Mouse (Mus musculus): ENCODE measurements around the gene Zfp850. TPM values are rescaled to one million over a fixed set of nuclear protein-coding genes. Genes with fewer than 3 reads are reported as not detected.
A peak's percentile ranks its signal among the peaks of the same experiment; 100 is the strongest.

Zfp850 gene
- polyA plus RNA-seq (2016; fragmentation: Nextera tagmentation; extraction: Ambion mirVana): 5.2 and 6.6 TPM in 2 replicates

- Histone ChIP-seq H3K9ac (peak within 1 kb of the TSS; percentile 67), H3K27ac (0 out of 2 replicates have a peak within 1 kb of the TSS, but pooled peaks have one; percentile 12), H3K36me3 (peaks cover 18% of the 10 kb centered on the region; the same call in 1 of the 2 replicates), H3K4me1 (peaks cover 6% of the 10 kb centered on the region; the same call in 1 of the 2 replicates), H3K9me3 (no peaks in the 10 kb centered on the region), H3K4me3 (peak within 1 kb of the TSS; percentile 59), H3K4me2 (replicated peaks) (peak within 1 kb of the TSS; percentile 67), H3K27me3 (no peaks in the 10 kb centered on the region)
- ATAC-seq (ENCODE audit: insufficient number of reproducible peaks, insufficient read depth, low FRiP score, low TSS enrichment): peak; percentile 95
- under 1% methylated on average over 47 of the region's 47 CpGs for WGBS
Observed at GRCm38 (mm10) chr7:28013549-28014444, at the start of gene Zfp850. Gene Zfp850 (minus strand): TSS chr7:28014115.

- ATAC-seq (ENCODE audit: insufficient number of reproducible peaks, insufficient read depth, low FRiP score, low TSS enrichment): no peak
- no peaks in the 10 kb centered on the region for H3K36me3 ChIP-seq
- no peaks in the 10 kb centered on the region for H3K27me3 ChIP-seq
- H3K4me1 ChIP-seq: no peaks in the 10 kb centered on the region
- H3K9ac ChIP-seq: no peak overlapping the region
- no peak overlapping the region for H3K27ac ChIP-seq
- no peak overlapping the region for H3K4me3 ChIP-seq
- no peak overlapping the region for H3K4me2 ChIP-seq (replicated peaks)
- 0 out of 2 replicates have a peak, but pooled peaks cover 3% of the 10 kb centered on the region for H3K9me3 ChIP-seq
- WGBS: 93% methylated on average over 1 of the region's 1 CpGs
Observed at GRCm38 (mm10) chr7:28059972-28060371, 46.1 kb upstream of the Zfp850 start.

DNA sequence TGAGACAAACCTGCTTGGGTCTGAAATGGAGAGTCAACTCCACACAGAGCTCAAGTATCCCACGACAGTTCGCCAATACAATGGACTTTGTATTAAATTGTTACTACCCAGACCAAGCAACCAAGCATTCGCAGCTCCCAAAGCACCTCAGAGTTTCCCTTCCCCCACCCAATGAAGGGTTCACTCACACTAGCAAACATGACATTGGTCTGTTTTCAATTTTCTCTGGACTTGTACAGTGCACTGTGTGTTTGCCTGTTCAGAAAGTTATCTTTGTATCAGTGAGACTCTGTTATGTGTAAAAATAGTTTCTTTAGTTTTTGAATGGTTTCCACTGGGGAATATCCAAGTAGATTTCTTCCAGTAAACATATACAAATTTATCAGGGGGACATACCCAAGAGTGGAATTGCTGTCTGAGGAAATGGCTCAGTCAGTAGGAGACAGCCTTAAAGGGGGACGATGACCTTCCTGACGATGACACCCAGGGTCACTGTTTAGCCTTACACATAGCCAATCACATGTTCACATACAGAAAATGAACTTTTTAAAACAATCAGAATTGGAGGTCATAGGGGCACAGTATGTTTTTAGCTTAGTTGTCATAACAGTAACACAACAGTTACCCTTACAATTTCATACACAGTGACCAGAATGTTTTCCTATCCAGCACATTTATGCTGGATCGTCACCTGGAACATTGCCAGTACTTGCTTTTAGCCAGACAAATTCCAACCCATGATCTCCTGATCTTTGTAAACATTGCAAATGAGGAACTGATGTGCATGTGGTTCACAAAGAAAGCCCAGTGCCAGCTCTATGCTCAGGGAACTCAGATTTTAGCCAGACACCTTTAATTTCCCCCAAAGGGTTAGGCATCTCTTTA is 39.4 kb upstream of the Zfp850 start:
- Histone ChIP-seq H3K27me3 (no peaks in the 10 kb centered on the region), H3K27ac (peak overlapping the region; percentile 9; the same call in 1 of the 2 replicates), H3K36me3 (peaks cover 4% of the 10 kb centered on the region), H3K9me3 (no peaks in the 10 kb centered on the region), H3K4me2 (replicated peaks) (no peak overlapping the region), H3K9ac (no peak overlapping the region), H3K4me1 (peaks cover 6% of the 10 kb centered on the region), H3K4me3 (no peak overlapping the region)
- no peak for ATAC-seq (ENCODE audit: insufficient number of reproducible peaks, insufficient read depth, low FRiP score, low TSS enrichment)
- 73% methylated on average over 6 of the region's 6 CpGs for WGBS

- peak overlapping the region; percentile 70; the same call in 1 of the 2 replicates for H3K4me3 ChIP-seq
- no peak overlapping the region for H3K27ac ChIP-seq
- H3K9ac ChIP-seq: peak overlapping the region; percentile 40
- peak overlapping the region; percentile 28 for H3K4me2 ChIP-seq (replicated peaks)
- H3K9me3 ChIP-seq: no peaks in the 10 kb centered on the region
- H3K4me1 ChIP-seq: peaks cover 6% of the 10 kb centered on the region
- WGBS: 58% methylated on average over 17 of the region's 17 CpGs
- no peak for ATAC-seq (ENCODE audit: insufficient number of reproducible peaks, insufficient read depth, low FRiP score, low TSS enrichment)
- peaks cover 31% of the 10 kb centered on the region for H3K36me3 ChIP-seq
- no peaks in the 10 kb centered on the region for H3K27me3 ChIP-seq
Observed at GRCm38 (mm10) chr7:28050584-28050983, 36.7 kb upstream of the Zfp850 start.

DNA sequence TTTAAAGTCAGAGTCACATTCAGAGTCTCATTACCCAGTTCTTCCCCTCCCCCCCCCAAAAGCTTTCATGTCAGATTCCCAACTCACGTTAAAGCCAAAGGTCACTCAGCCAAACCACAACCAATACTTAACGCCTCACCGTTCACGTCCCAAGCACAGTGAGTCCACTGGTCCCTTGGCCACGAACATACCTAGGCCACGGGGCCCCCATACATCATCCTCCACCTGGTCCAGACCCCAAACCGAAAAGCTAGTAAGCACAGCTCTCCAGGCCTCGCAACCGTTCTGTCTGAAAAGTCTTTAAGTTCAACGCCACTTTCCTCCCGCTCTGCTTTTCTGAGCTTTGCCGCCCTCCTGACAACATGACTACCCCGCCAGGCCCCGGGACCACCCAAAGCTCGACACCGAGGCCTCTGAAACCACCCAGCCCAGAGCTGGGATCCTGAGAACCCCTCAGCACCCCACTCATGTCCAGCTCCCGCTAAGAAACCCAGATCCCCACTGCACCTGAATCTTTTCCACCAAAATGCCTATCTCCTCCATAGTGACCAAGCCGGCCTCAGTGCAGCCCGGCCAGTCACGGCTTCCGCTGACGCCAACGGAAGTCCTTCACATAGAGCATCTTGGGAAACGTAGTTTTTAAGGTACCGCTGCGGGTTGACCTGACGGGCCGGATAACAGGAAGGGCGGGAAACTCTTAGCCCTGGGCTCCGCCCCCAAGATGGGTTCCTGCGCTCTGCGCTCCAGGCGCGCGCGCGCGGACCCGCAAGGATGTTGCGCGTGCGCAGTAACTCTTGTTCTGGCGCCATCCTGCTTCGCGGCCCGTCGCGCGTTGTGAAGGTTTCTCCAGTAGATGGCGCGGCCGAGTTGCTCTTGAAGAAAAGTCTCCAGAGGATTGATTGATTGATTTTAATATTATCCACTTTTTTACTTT is 35.8 kb upstream of the Zfp850 start, which contains the start of gene Psmc4:
TSS of gene Psmc4 (minus strand) at position 626 of the 934 bp plus-strand sequence.
- Histone ChIP-seq H3K4me1 (peaks cover 6% of the 10 kb centered on the region), H3K27ac (no peak within 1 kb of the TSS), H3K4me2 (replicated peaks) (peak within 1 kb of the TSS; percentile 83), H3K27me3 (no peaks in the 10 kb centered on the region), H3K9me3 (no peaks in the 10 kb centered on the region), H3K4me3 (peak within 1 kb of the TSS; percentile 70), H3K36me3 (peaks cover 40% of the 10 kb centered on the region), H3K9ac (peak within 1 kb of the TSS; percentile 86)
- ATAC-seq (ENCODE audit: insufficient number of reproducible peaks, insufficient read depth, low FRiP score, low TSS enrichment): peak; percentile 92
- under 1% methylated on average over 52 of the region's 52 CpGs for WGBS

GRCm38 (mm10) chr7:28044524-28044923 is 30.6 kb upstream of the Zfp850 start:
- Histone ChIP-seq H3K4me1 (peaks cover 6% of the 10 kb centered on the region), H3K4me2 (replicated peaks) (no peak overlapping the region), H3K27ac (no peak overlapping the region), H3K9ac (no peak overlapping the region), H3K4me3 (no peak overlapping the region), H3K36me3 (peaks cover 89% of the 10 kb centered on the region), H3K9me3 (no peaks in the 10 kb centered on the region), H3K27me3 (no peaks in the 10 kb centered on the region)
- WGBS: 97% methylated on average over 4 of the region's 4 CpGs
- no peak for ATAC-seq (ENCODE audit: insufficient number of reproducible peaks, insufficient read depth, low FRiP score, low TSS enrichment)

- Histone ChIP-seq H3K4me2 (replicated peaks) (peak overlapping the region; percentile 67), H3K9ac (peak overlapping the region; percentile 67), H3K27ac (0 out of 2 replicates have a peak overlapping the region, but pooled peaks have one; percentile 12), H3K4me1 (peaks cover 6% of the 10 kb centered on the region; the same call in 1 of the 2 replicates), H3K9me3 (no peaks in the 10 kb centered on the region), H3K4me3 (peak overlapping the region; percentile 59), H3K36me3 (peaks cover 13% of the 10 kb centered on the region; the same call in 1 of the 2 replicates), H3K27me3 (no peaks in the 10 kb centered on the region)
- ATAC-seq (ENCODE audit: insufficient number of reproducible peaks, insufficient read depth, low FRiP score, low TSS enrichment): no peak
- 26% methylated on average over 7 of the region's 7 CpGs for WGBS
Observed at GRCm38 (mm10) chr7:28014445-28014810, 513 bp upstream of the Zfp850 start.

DNA sequence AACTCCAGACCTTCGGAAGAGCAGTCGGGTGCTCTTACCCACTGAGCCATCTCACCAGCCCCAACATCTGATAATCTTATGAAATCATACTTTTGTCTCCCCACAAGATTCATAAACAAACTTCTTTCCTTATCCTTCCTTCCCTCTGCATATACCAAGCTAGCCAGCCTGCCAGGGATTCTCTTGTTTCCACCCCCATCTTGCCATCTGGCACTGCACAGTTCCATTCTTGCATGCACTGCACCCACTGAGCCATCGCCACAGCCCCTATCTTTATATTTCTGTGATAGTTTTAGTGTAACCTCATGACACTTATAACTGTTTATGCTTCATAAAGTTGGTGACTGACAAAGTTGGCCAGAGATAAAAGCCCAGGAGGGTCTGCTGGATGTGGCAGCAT is 3.6 kb downstream of the Zfp850 start:
- Histone ChIP-seq H3K4me3 (no peak overlapping the region), H3K4me2 (replicated peaks) (no peak overlapping the region), H3K27ac (no peak overlapping the region), H3K36me3 (peaks cover 33% of the 10 kb centered on the region), H3K4me1 (peaks cover 6% of the 10 kb centered on the region; the same call in 1 of the 2 replicates), H3K9ac (no peak overlapping the region), H3K9me3 (no peaks in the 10 kb centered on the region), H3K27me3 (no peaks in the 10 kb centered on the region)
- no peak for ATAC-seq (ENCODE audit: insufficient number of reproducible peaks, insufficient read depth, low FRiP score, low TSS enrichment)
- 97% methylated on average over 3 of the region's 3 CpGs for WGBS

DNA sequence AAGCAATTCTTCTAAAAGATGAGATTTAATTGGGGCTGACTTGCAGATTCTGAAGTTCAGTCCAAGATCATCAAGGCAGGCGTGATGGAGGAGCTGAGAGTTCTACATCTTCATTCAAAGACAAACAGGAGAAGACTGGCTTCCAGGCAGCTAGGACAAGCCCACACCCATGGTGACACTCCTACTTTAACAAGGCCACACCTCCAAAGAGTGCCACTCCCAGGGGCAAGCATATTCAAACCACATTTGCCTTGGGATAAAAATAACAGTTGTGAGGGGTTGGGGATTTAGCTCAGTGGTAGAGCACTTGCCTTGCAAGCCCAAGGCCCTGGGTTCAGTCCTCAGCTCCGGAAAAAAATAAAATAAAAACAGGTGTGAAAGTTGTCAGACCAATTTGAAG is 31.7 kb downstream of the Zfp850 start:
- Histone ChIP-seq H3K27ac (no peak overlapping the region), H3K27me3 (no peaks in the 10 kb centered on the region), H3K36me3 (peaks cover 6% of the 10 kb centered on the region), H3K4me1 (peaks cover 10% of the 10 kb centered on the region), H3K9me3 (peaks cover 37% of the 10 kb centered on the region), H3K4me2 (replicated peaks) (no peak overlapping the region), H3K9ac (no peak overlapping the region), H3K4me3 (no peak overlapping the region)
- no peak for ATAC-seq (ENCODE audit: insufficient number of reproducible peaks, insufficient read depth, low FRiP score, low TSS enrichment)
- 69% methylated on average over 2 of the region's 2 CpGs for WGBS

GRCm38 (mm10) chr7:27978683-27979528 is 35.0 kb downstream of the Zfp850 start, which contains the start of gene Zfp780b:
Gene Zfp780b (minus strand): TSS chr7:27979171.
- Histone ChIP-seq H3K9me3 (peaks cover 17% of the 10 kb centered on the region; the same call in 1 of the 2 replicates), H3K4me1 (peaks cover 10% of the 10 kb centered on the region), H3K36me3 (peaks cover 10% of the 10 kb centered on the region), H3K27me3 (no peaks in the 10 kb centered on the region), H3K9ac (peak within 1 kb of the TSS; percentile 69), H3K4me3 (peak within 1 kb of the TSS; percentile 87), H3K27ac (peak within 1 kb of the TSS; percentile 75), H3K4me2 (replicated peaks) (peak within 1 kb of the TSS; percentile 59)
- WGBS: under 1% methylated on average over 29 of the region's 29 CpGs
- peak; percentile 89 for ATAC-seq (ENCODE audit: insufficient number of reproducible peaks, insufficient read depth, low FRiP score, low TSS enrichment)

All from embryonic facial prominence, embryonic 12.5 days (tissue).